Mouse (Mus musculus) myocyte (in vitro differentiated cells): ENCODE results near the gene Lrp11.

Experiments
- E2F4 ChIP-seq: IDR thresholded peaks from one replicate; pipeline ENCODE4 v1.6.1; 2011; ENCODE audit warnings: mild to moderate bottlenecking, control low read depth, moderate library complexity; ENCODE audit not compliant: insufficient read depth
- MAX ChIP-seq: IDR thresholded peaks from one replicate; pipeline ENCODE4 v1.6.1; 2011; ENCODE audit warnings: low read depth, mild to moderate bottlenecking, control low read depth
- MYOG ChIP-seq, 3 experiments: IDR thresholded peaks; one replicate each; pipeline ENCODE4 v1.6.1; 2011; ENCODE audit warnings: control low read depth in 2 of 3, low read depth in 2 of 3, mild to moderate bottlenecking in 2 of 3; ENCODE audit not compliant: insufficient read length in 2 of 3, control insufficient read depth in 1 of 3, insufficient read depth in 1 of 3
- POLR2A ChIP-seq: IDR thresholded peaks from one replicate; pipeline ENCODE4 v1.6.1; 2011; ENCODE audit warnings: low read depth, mild to moderate bottlenecking, control low read depth, moderate library complexity; ENCODE audit not compliant: insufficient read length
- POLR2AphosphoS2 ChIP-seq: IDR thresholded peaks from one replicate; pipeline ENCODE4 v1.6.1; 2011; ENCODE audit warnings: low read depth, control low read depth; ENCODE audit not compliant: insufficient read length
- SRF ChIP-seq: IDR thresholded peaks from one replicate; pipeline ENCODE4 v1.6.1; 2011; ENCODE audit warnings: low read depth; ENCODE audit not compliant: control insufficient read depth, insufficient read length
- USF1 ChIP-seq: IDR thresholded peaks from one replicate; pipeline ENCODE4 v1.6.1; 2011; ENCODE audit warnings: low read depth, mild to moderate bottlenecking, control low read depth, moderate library complexity

GRCm38 (mm10) chr10:7662471-7663141, 73.0 kb downstream of the Lrp11 start:
- TF ChIP-seq POLR2A (no peak), MAX (no peak), E2F4 (no peak), MYOG (IDR thresholded peaks at IDR 0.05; ENCODE audit: control insufficient read depth in 1 of 3, insufficient read depth in 1 of 3, insufficient read length in 2 of 3, low read depth in 2 of 3) (peak in 2 of 3 experiments; percentile 54 to 62), POLR2AphosphoS2 (no peak), SRF (peak; percentile 5), USF1 (no peak)
